Mouse (Mus musculus) olfactory bulb, adult 2 months (tissue): ENCODE measurements around the gene Il10rb.

Experiments used
- CTCF ChIP-seq: fragments of 200-500 bp; IDR thresholded peaks from 2 replicates; pipeline ENCODE4 v1.5.1; 2012; ENCODE audit warnings: low read depth, mild to moderate bottlenecking, low read length, moderate library complexity; ENCODE audit not compliant: insufficient read depth
- POLR2A ChIP-seq: fragments of 200-500 bp; IDR thresholded peaks from 2 replicates; pipeline ENCODE4 v1.6.1; 2012; ENCODE audit warnings: mild to moderate bottlenecking, low read depth, low read length, moderate library complexity; ENCODE audit not compliant: insufficient read depth

DNA sequence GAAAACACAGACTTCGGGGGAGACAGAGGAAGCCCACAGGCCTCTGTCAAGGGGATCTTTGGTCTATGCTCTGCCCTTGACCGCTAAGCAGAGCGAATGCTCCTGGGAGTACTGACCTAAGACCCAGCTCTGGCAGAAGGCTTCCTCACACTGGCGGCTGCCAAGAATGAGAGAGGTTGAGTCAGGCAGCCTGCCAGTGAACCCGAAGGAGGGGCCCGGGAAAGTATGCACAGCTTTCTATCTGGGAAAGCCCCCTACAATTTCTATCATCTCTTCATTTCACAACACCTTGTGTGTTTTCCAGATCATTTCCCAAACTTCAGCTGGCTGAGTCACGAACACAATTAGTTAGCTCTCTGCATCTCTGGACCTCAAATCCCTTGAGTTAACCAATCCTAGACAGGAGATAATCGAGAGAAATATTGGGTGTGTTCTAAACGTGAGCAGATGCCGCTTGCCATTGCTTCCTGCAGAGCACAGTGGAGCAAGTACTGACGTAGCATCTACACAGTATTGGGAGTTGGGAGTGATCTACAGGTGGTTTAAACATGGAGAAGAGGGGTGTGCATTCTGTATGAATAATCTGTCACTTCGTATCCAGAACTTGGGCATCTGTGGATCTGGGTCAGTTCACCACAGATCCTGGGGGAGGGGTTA lies 43.2 kb upstream of the Il10rb start:
- TF ChIP-seq POLR2A (no peak), CTCF (no peak)
